Mouse (Mus musculus) urinary bladder, postnatal 4 days (tissue): ENCODE results near the gene Ufl1.
"Not testable (repeated sequence)": the region's sequence is repeated elsewhere in the genome, so short reads cannot be mapped to it uniquely, and the experiment has no call there.

Source experiments
- DNase-seq, 2 experiments: peaks; one replicate each; pipeline ENCODE4 v3.0.0; 2021 to 2022; ENCODE audit warnings: low spot score in 2 of 2

The Ufl1 gene

GRCm38 (mm10) chr4:25281671-25282038 is at the start of gene Ufl1:
Ufl1 (minus strand) TSS chr4:25281821.
- DNase-seq: peak; percentile 96 to 97

- no peak for DNase-seq
Measured at GRCm38 (mm10) chr4:25325684-25326220, 44.1 kb upstream of the Ufl1 start.

- DNase-seq: no peak
Measured at GRCm38 (mm10) chr4:25322631-25323178, 41.1 kb upstream of the Ufl1 start.

GRCm38 (mm10) chr4:25313767-25314166 is 32.1 kb upstream of the Ufl1 start:
- no peak for DNase-seq

- not testable (repeated sequence) for DNase-seq
Measured at GRCm38 (mm10) chr4:25285002-25285401, 3.4 kb upstream of the Ufl1 start.

- DNase-seq: no peak
Measured at GRCm38 (mm10) chr4:25280938-25281670, 517 bp downstream of the Ufl1 start.

GRCm38 (mm10) chr4:25272861-25273627 is 8.6 kb downstream of the Ufl1 start:
- no peak for DNase-seq

GRCm38 (mm10) chr4:25271926-25272325 is 9.7 kb downstream of the Ufl1 start:
- DNase-seq: no peak

- DNase-seq: no peak
Measured at GRCm38 (mm10) chr4:25267144-25267543, 14.5 kb downstream of the Ufl1 start.

- DNase-seq: no peak
Measured at GRCm38 (mm10) chr4:25257822-25258398, 23.7 kb downstream of the Ufl1 start.

- DNase-seq: no peak
Measured at GRCm38 (mm10) chr4:25242776-25243175, 38.8 kb downstream of the Ufl1 start, which contains the start of gene Fhl5. Fhl5 (minus strand) TSS chr4:25242876.

GRCm38 (mm10) chr4:25235663-25236062 is 46.0 kb downstream of the Ufl1 start:
- not testable (repeated sequence) for DNase-seq

GRCm38 (mm10) chr4:25233767-25234166 is 47.9 kb downstream of the Ufl1 start:
- DNase-seq: not testable (repeated sequence)

GRCm38 (mm10) chr4:25232546-25232945 is 49.1 kb downstream of the Ufl1 start:
- DNase-seq: no peak

- DNase-seq: no peak
Measured at GRCm38 (mm10) chr4:25227527-25227926, 54.1 kb downstream of the Ufl1 start.

- no peak for DNase-seq
Measured at GRCm38 (mm10) chr4:25221927-25222326, 59.7 kb downstream of the Ufl1 start.

- no peak for DNase-seq
Measured at GRCm38 (mm10) chr4:25213451-25213850, 68.2 kb downstream of the Ufl1 start.

- DNase-seq: no peak
Measured at GRCm38 (mm10) chr4:25206166-25206565, 75.5 kb downstream of the Ufl1 start.
